Mouse (Mus musculus) left cerebral cortex, postnatal 14 days (tissue): Measurements from ENCODE around the gene Sncb. TPM values are rescaled to one million over a fixed set of nuclear protein-coding genes. Genes with fewer than 3 reads are reported as not detected.

ENCODE experiments used
- DNase-seq, 2 experiments: peaks; one replicate each; pipeline ENCODE4 v3.0.0; 2021 to 2022; ENCODE audit warnings: low spot score in 2 of 2, mixed read lengths in 1 of 2
- intact Hi-C: fragments of 180-260 bp; cut with DNase I; formaldehyde crosslinking; loops from one replicate; pipeline ENCODE4 v1.15.1; 2025
- long read RNA-seq, 2 experiments: library from polyadenylated mRNA; stranded (forward); transcript quantifications; one replicate each; pipeline ENCODE4 v2.0.0; 2021
- total RNA-seq, 2 experiments: library from RNA; stranded (reverse); gene quantifications; 2 replicates each; pipeline ENCODE4 v1.2.3; 2021

The Sncb gene
- total RNA-seq, result 100 to 1,000 TPM; 873 to 922 TPM
- long read RNA-seq, experiment 1, transcript Sncb-201 (6 exons, 1,351 nt), result major isoform, 313 of 387 reads
- long read RNA-seq, experiment 1, partial matches to known transcripts, result 21 of 387 reads
- long read RNA-seq, experiment 1, other reads (novel, unspliced or antisense), result 49 of 387 reads
- long read RNA-seq, experiment 2, transcript Sncb-201 (6 exons, 1,351 nt), result major isoform, 336 of 393 reads
- long read RNA-seq, experiment 2, partial matches to known transcripts, result 13 of 393 reads
- long read RNA-seq, experiment 2, other reads (novel, unspliced or antisense), result 39 of 393 reads

DNA sequence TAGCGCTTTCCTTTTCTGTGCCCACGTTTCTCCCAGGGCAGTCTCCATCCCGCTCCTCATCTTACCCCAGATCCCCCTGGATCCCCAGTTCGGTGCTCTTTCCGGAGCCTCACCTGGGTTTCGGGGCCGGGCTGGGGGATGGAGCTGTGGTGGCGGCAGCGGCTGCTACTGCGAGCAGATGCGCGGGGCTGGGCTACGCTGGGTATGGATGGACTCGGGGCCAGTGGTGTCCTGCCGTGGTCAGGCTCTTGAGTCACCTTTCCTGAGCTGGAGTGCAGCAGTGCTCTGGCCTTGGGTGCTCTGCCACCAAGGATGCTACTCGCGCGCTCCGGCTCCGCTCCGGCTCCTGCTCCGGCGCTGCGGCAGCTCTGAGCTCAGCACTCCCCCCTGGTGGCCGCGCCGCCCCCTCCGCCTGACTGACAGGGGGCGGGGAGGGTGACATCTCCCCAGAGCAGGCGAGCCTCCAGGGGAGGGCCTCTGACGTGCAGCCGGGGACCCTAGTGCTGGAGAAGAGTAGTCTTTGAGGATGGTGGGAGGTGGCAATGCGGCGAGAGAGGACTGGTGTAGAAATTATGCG, at the start of gene Sncb:
Sncb (minus strand) TSS at position 404 of the 577 bp plus-strand sequence.
- peak; percentile 88 for DNase-seq
- intact Hi-C loops, result no loop called here

DNA sequence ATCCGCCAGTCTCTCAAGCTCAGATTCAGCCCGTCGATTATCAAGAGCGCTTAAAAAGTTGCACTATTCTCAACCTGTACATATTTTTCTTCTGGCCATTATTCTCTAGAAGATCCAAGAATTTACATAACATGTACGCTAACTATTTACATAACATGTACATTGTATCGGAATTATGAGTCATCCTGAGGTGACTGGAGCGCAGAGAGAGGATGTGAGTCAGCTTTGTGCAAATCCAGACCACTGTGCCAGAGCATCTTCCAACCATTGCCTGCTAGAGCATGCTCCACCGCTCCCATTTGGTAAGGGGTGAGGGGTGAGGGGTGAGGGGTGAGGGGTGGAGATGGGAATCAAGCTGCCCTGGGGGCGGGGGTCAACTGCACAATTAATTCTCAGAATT, 47.0 kb upstream of the Sncb start:
- intact Hi-C loops, result no loop called here
- no peak for DNase-seq

DNA sequence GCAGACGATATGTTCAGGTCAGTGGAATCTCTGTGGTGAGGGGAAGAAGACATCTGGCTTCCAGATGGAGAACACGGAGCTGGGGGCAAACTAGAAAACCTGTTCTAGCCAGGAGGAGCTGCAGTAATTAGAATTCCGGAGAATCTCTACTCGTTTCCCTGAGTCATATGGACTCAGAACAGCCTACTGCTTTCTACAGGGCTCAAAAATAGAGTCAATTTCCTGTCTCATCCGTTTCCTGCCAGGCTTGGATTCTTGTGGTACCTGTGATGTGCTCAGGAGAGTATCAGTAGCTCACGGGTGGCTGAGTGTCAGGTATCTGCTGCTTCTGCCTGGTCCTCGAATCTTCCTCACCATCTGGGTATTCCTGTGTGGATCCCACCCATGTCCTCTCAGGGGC, 45.1 kb upstream of the Sncb start:
- no peak for DNase-seq
- intact Hi-C loops, result no loop called here

DNA sequence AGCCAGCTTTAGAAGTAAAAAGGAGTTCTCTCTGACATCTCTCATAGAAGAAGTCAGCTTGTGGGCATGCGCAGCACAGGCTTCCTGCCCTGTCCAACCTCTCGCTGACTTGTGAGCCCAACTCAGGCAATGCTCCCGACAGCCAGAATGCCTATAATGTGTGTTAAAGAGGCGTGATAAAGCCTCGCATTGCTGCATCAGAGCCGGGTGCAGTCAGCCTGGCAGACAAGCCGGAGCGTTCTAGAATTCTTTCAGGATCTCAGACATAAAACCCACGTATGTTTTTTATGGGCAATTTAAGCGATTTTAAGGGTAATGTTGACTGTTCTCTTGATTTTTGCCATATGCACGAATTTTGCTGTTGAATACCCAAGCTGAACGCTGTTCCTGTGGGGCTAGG, 41.7 kb upstream of the Sncb start:
- no peak for DNase-seq
- intact Hi-C loops, result loop anchor here (5.0 kb wide), 2 partner anchors 74 to 129 kb away; no protein-coding TSS in a partner anchor

DNA sequence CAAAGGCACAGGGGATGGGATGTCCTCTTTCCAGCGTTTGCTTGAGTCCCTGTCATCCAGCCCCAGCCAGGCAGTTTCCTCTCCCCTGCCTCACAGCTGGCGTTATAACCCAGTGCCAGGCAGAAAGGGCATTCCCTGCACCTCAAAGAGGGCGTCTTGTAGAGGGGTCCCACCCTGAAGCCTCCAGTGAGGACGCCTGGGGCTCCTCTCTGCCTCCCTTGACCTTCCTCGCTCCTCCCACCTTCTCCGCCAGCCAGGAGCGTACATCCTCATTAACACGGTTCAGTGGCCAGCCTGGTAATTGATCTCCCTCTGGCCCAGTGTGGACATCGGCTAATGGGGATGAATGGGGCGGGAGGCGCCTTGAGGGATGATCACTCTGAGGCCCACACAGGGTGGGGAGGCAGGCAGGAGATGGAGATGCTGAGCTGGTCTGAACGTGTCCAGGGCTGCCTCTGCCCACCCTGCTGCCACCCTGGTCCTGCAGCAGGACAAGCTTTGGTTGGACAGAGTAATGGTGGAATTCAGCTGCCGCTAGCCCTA, 40.1 kb upstream of the Sncb start:
- intact Hi-C loops, result loop anchor here (5.0 kb wide), 2 partner anchors 76 to 131 kb away; no protein-coding TSS in a partner anchor
- DNase-seq, result no peak

DNA sequence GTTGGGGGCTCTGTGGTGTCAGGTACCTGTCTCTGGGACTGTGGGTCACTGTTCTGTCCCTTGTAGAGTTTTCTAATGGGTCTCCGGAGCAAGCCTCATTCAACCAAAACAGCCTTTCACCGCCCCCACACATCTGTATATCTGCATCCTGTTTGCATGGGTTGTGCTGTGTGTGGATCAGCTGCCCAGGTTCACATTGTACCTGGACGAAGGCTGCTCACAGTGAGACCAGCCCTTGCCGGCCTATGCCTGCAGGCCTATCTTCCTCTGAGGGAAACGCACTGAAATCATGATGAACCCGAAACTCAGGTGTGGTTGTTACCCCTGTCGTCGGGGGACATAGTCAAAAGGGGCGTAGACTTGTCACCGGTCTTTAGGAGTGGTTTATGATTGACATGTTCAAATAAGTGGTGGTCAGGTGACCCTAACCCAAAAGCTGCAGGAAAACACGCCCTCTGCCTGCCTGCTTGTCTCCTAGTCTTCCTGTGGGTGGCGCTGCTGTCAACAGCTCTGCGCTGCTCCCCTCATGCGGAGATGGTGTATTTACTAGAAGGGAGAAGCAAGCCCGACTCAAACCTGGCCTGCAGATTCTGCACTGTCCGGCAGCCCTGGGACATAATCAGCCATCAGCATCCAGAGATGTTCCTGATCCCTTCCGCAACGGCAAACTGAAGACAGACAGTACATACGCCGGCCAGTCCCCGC, 38.9 kb upstream of the Sncb start:
- peak; percentile 58 to 66 for DNase-seq
- intact Hi-C loops, result loop anchor here (5.0 kb wide), 2 partner anchors 77 to 132 kb away; no protein-coding TSS in a partner anchor

DNA sequence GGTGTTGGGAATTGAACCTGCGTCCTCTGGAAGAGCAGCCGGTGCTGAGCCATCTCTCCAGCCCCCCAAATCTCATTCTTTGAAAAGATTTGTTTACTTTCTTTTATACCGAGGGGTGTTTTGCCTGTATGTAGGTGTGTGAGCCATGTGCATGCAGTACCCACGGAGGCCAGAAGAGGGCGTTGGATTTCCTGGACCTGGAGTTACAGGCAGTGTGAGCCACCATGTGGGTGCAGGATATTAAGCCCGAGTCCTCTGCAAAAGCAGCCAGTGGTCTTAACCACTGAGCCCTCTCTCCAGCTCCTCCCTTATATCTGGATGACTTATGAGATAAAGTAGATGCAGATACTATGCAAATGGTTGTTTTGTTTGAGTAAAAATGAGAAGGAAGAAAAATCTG, 36.6 kb upstream of the Sncb start:
- no peak for DNase-seq
- intact Hi-C loops, result no loop called here

DNA sequence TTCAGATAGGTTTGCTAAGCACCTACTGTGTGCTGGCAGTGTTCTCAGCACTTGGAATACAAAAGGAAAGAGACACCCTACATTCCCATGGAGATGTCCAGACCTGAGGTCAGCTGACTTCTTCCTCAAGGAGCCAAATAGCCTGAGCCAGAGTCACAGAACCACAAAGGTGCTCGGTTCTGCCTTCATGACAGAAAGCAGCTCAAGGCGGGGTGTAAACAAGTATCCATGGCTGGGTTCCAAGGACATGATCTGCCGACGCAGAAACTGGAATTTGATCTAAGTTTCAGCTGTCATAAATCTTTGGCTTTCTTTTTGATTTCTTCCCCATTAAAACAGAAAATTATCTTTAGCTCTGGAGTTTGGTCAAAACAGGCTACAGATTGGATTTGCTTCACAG, 33.8 kb upstream of the Sncb start:
- intact Hi-C loops, result no loop called here
- no peak for DNase-seq

DNA sequence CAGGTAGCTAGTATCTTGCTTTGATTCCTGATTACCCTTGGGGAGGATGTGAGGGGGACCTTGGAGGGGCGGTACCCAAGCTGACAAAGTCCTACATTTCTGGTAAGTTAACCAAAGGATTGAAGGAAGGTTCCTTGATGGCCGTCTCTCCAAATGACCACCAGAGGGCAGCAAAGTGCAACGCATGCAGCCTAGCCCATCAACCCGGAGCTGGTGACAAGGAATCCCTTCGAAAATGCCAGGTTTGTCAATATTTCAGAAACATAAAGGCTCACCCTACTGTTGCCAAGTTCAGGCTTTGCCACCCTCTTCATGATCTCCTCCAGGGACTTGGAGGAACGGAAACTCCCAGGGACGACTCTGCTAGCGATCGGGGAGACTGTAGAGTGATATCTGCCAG, 33.3 kb upstream of the Sncb start:
- intact Hi-C loops, result loop anchor here (2.0 to 10.0 kb wide), 4 partner anchors 82 to 515 kb away; no protein-coding TSS in a partner anchor
- peak; percentile 86 to 90 for DNase-seq

DNA sequence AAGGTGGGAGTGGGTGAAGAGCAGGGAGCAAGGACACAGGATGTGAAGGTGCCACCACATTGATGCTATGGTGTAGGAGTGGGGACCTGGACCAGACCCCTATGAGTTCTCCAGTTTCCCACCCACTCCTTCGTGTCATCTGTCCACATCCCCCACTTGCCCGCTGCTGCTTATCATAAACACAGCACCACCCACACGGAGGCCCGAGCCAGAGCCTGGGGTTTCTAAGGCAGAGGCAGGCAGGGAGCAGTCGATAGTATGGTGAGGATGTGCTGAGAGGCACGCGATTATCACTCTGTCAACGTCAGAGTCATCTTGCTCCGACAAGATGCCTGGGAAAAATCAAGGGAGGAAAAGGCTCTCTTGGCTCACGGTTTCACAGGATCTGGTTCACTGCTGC, 32.3 kb upstream of the Sncb start:
- intact Hi-C loops, result loop anchor here (2.0 to 10.0 kb wide), 4 partner anchors 81 to 516 kb away; no protein-coding TSS in a partner anchor
- DNase-seq, result peak; percentile 52 to 85

DNA sequence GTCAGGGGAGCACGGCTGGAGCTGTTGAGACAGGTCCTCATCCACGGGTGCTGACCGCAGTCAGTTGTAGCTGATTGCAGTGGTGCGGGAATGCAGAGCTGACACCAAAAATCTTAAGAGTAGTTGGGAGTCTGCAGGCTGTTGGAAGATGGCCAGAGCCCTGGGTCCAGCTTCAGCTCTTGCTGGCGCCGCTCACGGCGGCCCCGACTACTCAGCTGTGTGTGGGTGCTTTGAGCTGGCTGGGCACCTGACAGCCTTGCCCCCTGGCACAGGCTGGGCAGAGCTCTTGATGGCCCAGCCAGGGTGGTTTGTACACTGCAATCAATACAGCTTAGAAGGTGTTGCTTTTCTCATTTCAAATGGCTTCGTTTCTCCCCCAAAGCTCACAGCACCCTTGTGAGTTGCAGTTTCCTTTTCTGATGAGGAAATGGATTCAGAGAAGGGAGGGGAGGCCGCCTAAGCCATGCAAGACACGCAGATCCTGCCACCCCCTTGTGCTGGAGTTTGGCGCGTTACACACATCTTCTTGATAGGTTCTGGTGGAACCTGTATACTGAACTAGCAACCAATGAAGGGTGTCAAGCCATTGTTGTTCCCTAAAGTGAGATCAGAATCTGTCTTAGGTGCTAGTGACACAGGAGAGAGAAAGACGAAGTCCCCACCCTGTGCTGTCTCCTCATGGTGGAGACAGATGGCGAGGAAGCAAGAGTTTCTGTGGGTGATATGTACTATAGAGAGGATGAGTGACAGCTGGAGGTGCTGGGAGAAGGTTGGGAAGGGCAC, 31.7 kb upstream of the Sncb start:
- intact Hi-C loops, result loop anchor here (2.0 to 10.0 kb wide), 4 partner anchors 81 to 517 kb away; no protein-coding TSS in a partner anchor
- peak; percentile 50 to 75 for DNase-seq

DNA sequence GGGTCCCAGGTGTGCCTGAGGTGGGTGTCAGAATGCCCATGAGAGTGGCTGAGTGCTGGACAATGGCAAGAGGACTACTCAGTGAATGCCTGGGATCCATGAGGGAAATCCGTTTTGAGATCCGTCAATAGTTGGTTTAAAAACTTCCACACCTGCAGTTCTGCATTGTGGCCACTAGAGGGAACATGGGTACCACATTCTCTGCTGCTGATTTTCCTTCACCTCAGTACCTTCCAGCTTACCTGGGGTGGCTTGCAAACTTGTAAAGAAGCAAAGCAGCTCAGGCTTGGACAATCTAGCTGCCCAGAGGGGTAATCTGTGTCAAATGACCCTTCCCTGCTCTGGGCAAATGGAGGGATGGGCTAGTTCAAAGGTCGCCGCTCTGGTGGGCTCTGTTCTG, 31.0 kb upstream of the Sncb start:
- DNase-seq, result peak; percentile 69 to 73
- intact Hi-C loops, result loop anchor here (5.0 to 10.0 kb wide), 2 partner anchors 80 to 517 kb away; no protein-coding TSS in a partner anchor

DNA sequence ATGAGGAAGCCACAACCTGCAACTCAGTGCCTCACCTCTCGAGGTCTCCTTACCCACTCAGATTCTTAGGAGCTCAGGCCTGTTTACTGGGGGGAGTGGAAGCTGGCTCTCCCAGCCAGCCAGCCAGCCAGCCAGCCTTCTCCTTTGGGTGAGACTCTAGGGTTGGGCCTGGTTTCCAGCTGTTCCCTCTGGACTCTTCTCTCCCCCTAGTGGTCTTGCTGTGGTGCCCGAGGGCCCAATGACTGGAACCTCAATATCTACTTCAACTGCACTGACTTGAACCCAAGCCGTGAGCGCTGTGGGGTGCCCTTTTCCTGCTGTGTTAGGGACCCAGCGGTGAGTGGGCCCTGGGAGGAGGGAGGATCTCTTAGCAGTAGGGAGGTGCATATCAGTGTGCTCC, 28.4 kb upstream of the Sncb start:
- no peak for DNase-seq
- intact Hi-C loops, result loop anchor here (5.0 to 10.0 kb wide), 2 partner anchors 78 to 520 kb away; no protein-coding TSS in a partner anchor

DNA sequence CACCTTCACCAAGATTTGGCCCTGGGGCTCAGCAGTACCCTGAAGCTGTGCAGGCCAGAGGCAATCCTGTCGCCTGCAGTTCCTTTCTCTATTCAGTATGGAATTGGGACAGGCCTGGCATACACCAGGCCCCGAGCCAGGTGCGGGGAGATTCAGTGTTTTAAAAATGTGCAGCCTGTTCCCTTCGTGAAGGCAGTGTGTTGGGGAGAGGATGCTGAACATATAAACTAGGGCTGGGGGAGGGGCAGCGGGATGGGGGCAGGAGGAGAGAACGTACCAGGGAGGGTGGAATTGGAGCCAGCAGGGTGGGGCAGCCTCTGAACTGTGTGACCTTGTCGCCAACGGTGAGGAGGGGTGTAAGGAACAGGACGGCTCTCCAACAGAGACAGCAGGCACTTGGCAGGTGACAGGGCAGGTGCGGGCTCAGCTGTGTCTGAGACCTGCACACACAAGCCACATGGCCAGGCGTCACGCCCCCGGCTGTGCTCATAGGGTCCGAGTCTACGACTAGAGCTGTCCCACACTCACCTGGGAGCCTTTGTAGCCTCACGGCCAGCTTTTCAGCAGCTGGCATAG, 27.7 kb upstream of the Sncb start:
- intact Hi-C loops, result loop anchor here (10.0 kb wide), 1 partner anchor 521 kb away; no protein-coding TSS in a partner anchor
- peak; percentile 62 to 82 for DNase-seq

DNA sequence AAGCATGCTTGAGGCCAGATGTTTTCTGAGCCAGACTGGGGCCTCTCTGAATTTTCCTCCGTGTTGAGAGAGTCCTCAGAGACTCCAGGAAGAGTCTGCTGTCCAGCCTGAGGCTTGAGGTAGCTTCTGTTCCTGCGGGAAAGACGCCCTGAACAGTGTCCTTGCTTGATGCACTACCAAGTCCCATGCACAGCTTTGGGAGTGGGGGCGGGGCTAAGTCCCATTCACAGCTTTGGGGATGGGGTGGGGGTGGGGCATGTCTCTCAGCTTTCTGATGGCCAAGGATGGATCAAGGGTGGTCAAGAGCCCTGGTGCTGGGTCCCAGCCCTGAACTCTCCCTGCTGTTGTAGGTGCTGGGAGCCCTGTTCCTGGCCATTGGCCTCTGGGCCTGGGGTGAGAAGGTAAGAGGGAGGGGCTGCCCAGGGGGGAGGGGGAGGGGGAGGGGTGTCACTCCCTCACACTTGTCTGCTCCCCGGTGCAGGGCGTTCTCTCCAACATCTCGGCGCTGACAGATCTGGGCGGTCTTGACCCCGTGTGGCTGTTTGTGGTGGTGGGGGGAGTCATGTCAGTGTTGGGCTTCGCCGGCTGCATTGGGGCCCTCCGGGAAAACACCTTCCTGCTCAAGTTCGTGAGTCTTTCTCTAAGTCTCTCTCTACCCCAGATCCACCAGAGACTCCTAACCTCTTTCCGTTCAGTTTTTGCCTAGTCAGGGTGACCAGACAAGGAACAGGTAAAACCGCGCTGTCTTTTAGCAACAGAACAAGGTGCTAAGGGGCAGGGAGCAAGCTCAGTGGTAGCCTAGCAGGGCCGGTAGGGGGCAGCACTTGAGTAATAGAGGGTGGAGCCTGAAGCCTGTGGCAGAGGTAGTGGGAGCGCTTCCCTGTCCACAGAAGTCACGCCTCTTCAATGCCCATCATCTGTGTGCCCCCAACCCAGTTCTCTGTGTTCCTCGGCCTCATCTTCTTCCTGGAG, 26.1 kb upstream of the Sncb start:
- intact Hi-C loops, result loop anchor here (1.0 to 10.0 kb wide), 2 partner anchors 32 to 522 kb away; no protein-coding TSS in a partner anchor
- DNase-seq, result no peak

DNA sequence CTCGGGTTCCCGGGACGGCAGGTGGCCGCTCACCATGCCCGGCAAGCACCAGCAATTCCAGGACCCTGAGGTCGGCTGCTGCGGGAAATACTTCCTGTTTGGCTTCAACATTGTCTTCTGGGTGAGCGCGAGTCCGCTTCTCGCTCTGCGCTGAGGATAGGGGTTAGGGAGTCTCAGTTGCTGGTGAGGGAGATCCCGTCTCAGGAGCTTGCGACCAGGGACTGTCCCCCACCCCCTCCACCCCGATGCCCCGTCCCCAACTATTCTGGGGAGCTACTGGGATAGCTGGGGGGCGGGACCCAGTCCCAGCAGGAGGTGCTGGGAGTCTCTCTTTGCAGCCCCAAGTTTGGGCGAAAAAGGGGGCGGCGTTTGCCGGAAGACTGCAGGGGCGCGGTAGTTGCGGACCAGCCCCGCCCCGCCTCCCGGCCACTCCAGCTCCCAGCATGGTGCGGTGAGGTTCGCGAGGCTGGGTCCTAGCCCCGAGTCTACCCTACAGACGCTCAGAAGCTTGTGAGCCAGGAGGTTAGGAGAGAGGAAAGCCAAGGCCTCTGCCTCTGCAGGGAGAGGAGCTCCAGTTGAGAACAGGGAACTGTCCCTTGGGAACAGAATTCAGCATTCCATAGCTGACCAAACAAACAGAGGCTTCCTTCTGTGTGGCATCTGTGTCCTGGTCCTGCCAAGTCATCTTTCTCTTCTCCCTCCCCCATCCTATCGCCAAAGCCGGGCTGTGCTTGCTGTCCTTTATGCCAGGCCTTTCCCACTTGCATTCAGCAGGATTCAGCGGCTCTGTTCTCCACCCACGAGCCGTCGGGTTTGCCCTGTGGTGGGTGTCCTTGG, 23.4 kb upstream of the Sncb start:
- peak; percentile 51 to 72 for DNase-seq

More for the DNA sequence above, 23.4 kb upstream of the Sncb start:
- intact Hi-C loops, result loop anchor here (10.0 kb wide), 1 partner anchor 525 kb away; no protein-coding TSS in a partner anchor
